Mouse (Mus musculus): ENCODE data around the gene Kcnj16. TPM values are rescaled to one million over a fixed set of nuclear protein-coding genes. Genes with fewer than 3 reads are reported as not detected.

The Kcnj16 gene
- polyA plus RNA-seq, 1 experiment from 2014 or later = 18.8 TPM

DNA sequence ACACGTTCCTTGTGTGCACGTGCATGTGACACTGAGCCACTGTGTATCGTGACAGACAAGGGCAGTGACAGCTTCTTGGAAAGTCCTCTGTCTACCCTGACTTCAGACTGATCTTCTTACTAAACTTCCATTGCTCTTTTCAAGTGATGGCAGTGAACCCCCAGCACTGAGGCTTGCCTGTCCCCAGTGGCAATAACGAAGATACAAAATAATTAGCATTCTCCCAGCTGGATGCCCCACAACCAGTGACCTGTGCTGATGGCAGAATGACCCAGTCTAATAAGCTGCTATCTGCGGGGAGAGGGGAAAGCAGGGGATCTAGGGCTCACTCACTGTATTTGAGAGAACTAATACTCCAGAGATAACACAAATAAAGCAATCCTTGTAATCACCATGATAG, 92.4 kb downstream of the Kcnj16 start:
- no peaks in the 10 kb centered on the region for H3K27me3 ChIP-seq (ENCODE audit: insufficient read depth, low read length)
- ATAC-seq (replicated peaks; ENCODE audit: low FRiP score, low read depth) = no peak
- H3K9ac ChIP-seq (ENCODE audit: low read depth, low read length) = no peak overlapping the region
- no peak for TF ChIP-seq CTCF (IDR thresholded peaks at IDR 0.05; ENCODE audit: low read depth)
- 62% methylated on average over 5 of the region's 5 CpGs for WGBS
- no peaks in the 10 kb centered on the region for H3K9me3 ChIP-seq (replicated peaks; ENCODE audit: low read length)
- H3K36me3 ChIP-seq (ENCODE audit: insufficient read depth, low read length) = no peaks in the 10 kb centered on the region
- no peak for DNase-seq (ENCODE audit: low spot score)
- no peak overlapping the region for H3K27ac ChIP-seq
- no peaks in the 10 kb centered on the region for H3K4me1 ChIP-seq (replicated peaks; ENCODE audit: insufficient read depth, low read length)
- no peak overlapping the region for H3K4me3 ChIP-seq (replicated peaks; ENCODE audit: low read depth, low read length)
- H3K4me2 ChIP-seq (ENCODE audit: low read length) = no peak overlapping the region

DNA sequence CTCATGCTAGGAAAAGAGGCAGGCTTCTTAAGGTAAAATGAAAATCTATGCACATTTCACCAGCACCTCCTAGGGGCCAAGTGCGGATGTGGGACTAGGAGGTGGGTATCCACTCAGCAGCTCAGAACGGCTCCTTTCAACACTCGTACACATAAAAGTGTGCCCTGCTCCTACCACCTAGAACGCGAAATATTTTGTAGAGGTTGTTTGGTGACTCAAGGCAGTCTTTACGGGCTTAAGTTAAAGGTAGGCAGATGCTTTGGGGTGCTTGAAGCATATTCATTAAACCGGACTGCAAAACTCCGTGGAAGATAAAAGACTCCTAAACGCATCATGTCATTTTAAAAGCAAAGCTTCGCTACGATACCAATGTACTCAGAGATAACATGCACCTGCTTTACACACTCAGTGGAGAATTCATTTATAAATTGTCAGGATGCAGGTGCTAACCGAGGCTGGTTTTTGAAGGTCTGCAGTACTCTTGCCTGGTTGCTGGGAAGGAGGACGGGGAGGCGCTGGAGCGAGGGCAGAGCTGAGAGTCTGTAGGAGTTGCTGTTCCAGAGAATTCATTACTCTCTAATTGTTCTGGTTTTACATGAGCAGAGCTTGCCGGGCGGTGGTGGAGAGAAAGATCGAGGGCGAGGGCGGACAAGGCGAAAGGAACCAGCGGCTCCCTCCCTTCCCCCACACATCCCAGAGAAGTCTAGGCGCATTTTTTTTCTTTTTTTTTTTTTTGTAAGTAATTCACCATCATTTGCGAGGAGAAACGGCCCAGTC, 97.1 kb downstream of the Kcnj16 start:
- DNase-seq (ENCODE audit: low spot score) (peak; percentile 77), ATAC-seq (replicated peaks; ENCODE audit: low FRiP score, low read depth) (no peak)
- no peaks in the 10 kb centered on the region for H3K36me3 ChIP-seq (ENCODE audit: insufficient read depth, low read length)
- H3K4me1 ChIP-seq (replicated peaks; ENCODE audit: insufficient read depth, low read length) = no peaks in the 10 kb centered on the region; the same call in 1 of the 2 replicates
- peak overlapping the region; percentile 68 for H3K4me3 ChIP-seq (replicated peaks; ENCODE audit: low read depth, low read length)
- peak overlapping the region; percentile 97 for H3K4me2 ChIP-seq (ENCODE audit: low read length)
- under 1% methylated on average over 25 of the region's 25 CpGs for WGBS
- H3K9me3 ChIP-seq (replicated peaks; ENCODE audit: low read length) = no peaks in the 10 kb centered on the region
- peak; percentile 75 for TF ChIP-seq CTCF (IDR thresholded peaks at IDR 0.05; ENCODE audit: low read depth)
- 0 out of 2 replicates have a peak overlapping the region, but pooled peaks have one; percentile 38 for H3K9ac ChIP-seq (ENCODE audit: low read depth, low read length)
- H3K27ac ChIP-seq = peak overlapping the region; percentile 50; the same call in 1 of the 2 replicates
- H3K27me3 ChIP-seq (ENCODE audit: insufficient read depth, low read length) = no peaks in the 10 kb centered on the region

- peak within 1 kb of the TSS; percentile 68 for H3K4me3 ChIP-seq (replicated peaks; ENCODE audit: low read depth, low read length)
- TF ChIP-seq CTCF (IDR thresholded peaks at IDR 0.05; ENCODE audit: low read depth) = peak; percentile 33
- no peaks in the 10 kb centered on the region; the same call in 1 of the 2 replicates for H3K4me1 ChIP-seq (replicated peaks; ENCODE audit: insufficient read depth, low read length)
- no peaks in the 10 kb centered on the region for H3K36me3 ChIP-seq (ENCODE audit: insufficient read depth, low read length)
- peak within 1 kb of the TSS; percentile 50; the same call in 1 of the 2 replicates for H3K27ac ChIP-seq
- peak; percentile 93 for DNase-seq (ENCODE audit: low spot score)
- peak; percentile 99 for ATAC-seq (replicated peaks; ENCODE audit: low FRiP score, low read depth)
- under 1% methylated on average over 28 of the region's 28 CpGs for WGBS
- peak within 1 kb of the TSS; percentile 40; the same call in 1 of the 2 replicates for H3K9ac ChIP-seq (ENCODE audit: low read depth, low read length)
- H3K9me3 ChIP-seq (replicated peaks; ENCODE audit: low read length) = no peaks in the 10 kb centered on the region
- no peaks in the 10 kb centered on the region for H3K27me3 ChIP-seq (ENCODE audit: insufficient read depth, low read length)
- peak within 1 kb of the TSS; percentile 97 for H3K4me2 ChIP-seq (ENCODE audit: low read length)
Observed at GRCm38 (mm10) chr11:111065635-111066298, 97.9 kb downstream of the Kcnj16 start, which contains the start of gene Kcnj2. Gene Kcnj2 (plus strand): TSS chr11:111066164.

- Histone ChIP-seq H3K4me1 (replicated peaks; ENCODE audit: insufficient read depth, low read length) (no peaks in the 10 kb centered on the region; the same call in 1 of the 2 replicates), H3K4me3 (replicated peaks; ENCODE audit: low read depth, low read length) (peak overlapping the region; percentile 68), H3K4me2 (ENCODE audit: low read length) (peak overlapping the region; percentile 97), H3K27me3 (ENCODE audit: insufficient read depth, low read length) (no peaks in the 10 kb centered on the region), H3K27ac (no peak overlapping the region), H3K9me3 (replicated peaks; ENCODE audit: low read length) (no peaks in the 10 kb centered on the region), H3K36me3 (ENCODE audit: insufficient read depth, low read length) (no peaks in the 10 kb centered on the region), H3K9ac (ENCODE audit: low read depth, low read length) (peak overlapping the region; percentile 40; the same call in 1 of the 2 replicates)
- DNase-seq (ENCODE audit: low spot score) = no peak
- 0% methylated on average over 9 of the region's 9 CpGs for WGBS
- no peak; the same call in 1 of the 2 replicates for TF ChIP-seq CTCF (IDR thresholded peaks at IDR 0.05; ENCODE audit: low read depth)
- ATAC-seq (replicated peaks; ENCODE audit: low FRiP score, low read depth) = peak; percentile 37
Observed at GRCm38 (mm10) chr11:111066299-111066691, 98.5 kb downstream of the Kcnj16 start.

- H3K4me1 ChIP-seq (replicated peaks; ENCODE audit: insufficient read depth, low read length) = no peaks in the 10 kb centered on the region; the same call in 1 of the 2 replicates
- no peaks in the 10 kb centered on the region for H3K36me3 ChIP-seq (ENCODE audit: insufficient read depth, low read length)
- no peak for DNase-seq (ENCODE audit: low spot score)
- no peak for TF ChIP-seq CTCF (IDR thresholded peaks at IDR 0.05; ENCODE audit: low read depth)
- ATAC-seq (replicated peaks; ENCODE audit: low FRiP score, low read depth) = no peak
- no peaks in the 10 kb centered on the region for H3K9me3 ChIP-seq (replicated peaks; ENCODE audit: low read length)
- H3K4me2 ChIP-seq (ENCODE audit: low read length) = no peak overlapping the region
- H3K9ac ChIP-seq (ENCODE audit: low read depth, low read length) = no peak overlapping the region
- no peak overlapping the region for H3K27ac ChIP-seq
- H3K27me3 ChIP-seq (ENCODE audit: insufficient read depth, low read length) = no peaks in the 10 kb centered on the region
- 79% methylated on average over 3 of the region's 3 CpGs for WGBS
- H3K4me3 ChIP-seq (replicated peaks; ENCODE audit: low read depth, low read length) = no peak overlapping the region
Observed at GRCm38 (mm10) chr11:111067787-111068186, 100.0 kb downstream of the Kcnj16 start.

DNA sequence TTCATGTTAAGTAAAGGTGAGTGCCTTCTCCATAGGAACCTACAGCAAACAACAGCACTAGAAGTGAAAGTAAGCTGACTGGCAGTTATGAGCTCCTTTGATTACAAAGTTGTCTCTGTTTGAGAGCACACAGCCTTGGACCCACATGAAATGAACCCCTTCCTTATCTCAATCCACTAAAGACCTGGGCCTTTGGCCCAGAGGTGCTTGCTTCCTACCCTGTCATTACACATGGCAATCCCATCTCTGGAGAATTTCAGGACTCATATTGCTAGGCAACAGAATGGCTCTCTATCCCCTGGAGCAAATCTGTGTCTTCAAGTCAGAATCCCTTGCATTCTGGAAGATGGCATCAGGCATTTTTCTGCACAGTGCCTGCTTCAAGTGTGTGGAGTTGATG, 102.6 kb downstream of the Kcnj16 start:
- TF ChIP-seq CTCF (IDR thresholded peaks at IDR 0.05; ENCODE audit: low read depth) = no peak
- no peak for DNase-seq (ENCODE audit: low spot score)
- Histone ChIP-seq H3K36me3 (ENCODE audit: insufficient read depth, low read length) (no peaks in the 10 kb centered on the region), H3K9me3 (replicated peaks; ENCODE audit: low read length) (no peaks in the 10 kb centered on the region), H3K9ac (ENCODE audit: low read depth, low read length) (no peak overlapping the region), H3K27me3 (ENCODE audit: insufficient read depth, low read length) (no peaks in the 10 kb centered on the region), H3K4me2 (ENCODE audit: low read length) (no peak overlapping the region), H3K27ac (no peak overlapping the region), H3K4me1 (replicated peaks; ENCODE audit: insufficient read depth, low read length) (no peaks in the 10 kb centered on the region; the same call in 1 of the 2 replicates), H3K4me3 (replicated peaks; ENCODE audit: low read depth, low read length) (no peak overlapping the region)
- no peak for ATAC-seq (replicated peaks; ENCODE audit: low FRiP score, low read depth)

Data from kidney, postnatal 0 days (tissue).